Mouse (Mus musculus) common myeloid progenitor, adult 5-6 weeks (primary cell): ENCODE measurements around the gene Rnf24. TPM values are rescaled to one million over a fixed set of nuclear protein-coding genes. Genes with fewer than 3 reads are reported as not detected.

Experiments used
- ATAC-seq: replicated peaks from 2 replicates; pipeline ENCODE4 v1.8.0; 2016; ENCODE audit warnings: low read depth, mild to moderate bottlenecking, moderate TSS enrichment, inconsistent platforms; ENCODE audit not compliant: poor library complexity, severe bottlenecking
- total RNA-seq: library from RNA; stranded (forward); fragments of 200-1000, 187-1606 nt; gene quantifications from 2 replicates; pipeline ENCODE4 v1.2.3, GENCODE M21; 2017

Gene Rnf24
- 0.82 and 3.7 TPM in 2 replicates for total RNA-seq

- peak; percentile 88 for ATAC-seq
Measured at GRCm38 (mm10) chr2:131352747-131353563, at the start of gene Rnf24. Rnf24 (minus strand) TSS chr2:131352892.

- peak; percentile 47; the same call in 1 of the 2 replicates for ATAC-seq
Measured at GRCm38 (mm10) chr2:131401794-131402495, 49.3 kb upstream of the Rnf24 start.

GRCm38 (mm10) chr2:131400846-131401245, 48.2 kb upstream of the Rnf24 start:
- no peak for ATAC-seq

GRCm38 (mm10) chr2:131397323-131397848, 44.7 kb upstream of the Rnf24 start:
- no peak for ATAC-seq

- ATAC-seq = no peak
Measured at GRCm38 (mm10) chr2:131386350-131386962, 33.8 kb upstream of the Rnf24 start.

DNA sequence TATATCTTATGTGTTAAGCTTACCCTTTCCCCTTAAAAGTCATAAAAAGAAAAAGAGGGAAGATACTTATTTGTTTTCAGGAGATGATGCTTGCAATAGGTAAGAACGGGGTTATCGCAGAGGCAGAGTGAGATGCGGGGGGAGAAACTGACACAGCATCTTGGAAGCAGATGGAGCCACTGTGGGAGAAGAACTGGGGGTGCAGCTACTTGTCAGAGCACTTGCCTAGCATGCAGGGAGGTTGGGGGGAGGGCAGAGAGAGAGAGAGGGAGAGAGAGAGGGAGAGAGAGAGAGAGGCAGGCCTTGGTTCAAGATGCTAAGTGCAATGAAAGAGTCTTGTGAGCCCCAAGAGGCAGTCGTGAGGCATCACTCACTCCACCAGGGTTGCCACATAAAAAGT, 32.5 kb upstream of the Rnf24 start:
- no peak for ATAC-seq

- ATAC-seq = no peak
Measured at GRCm38 (mm10) chr2:131379541-131379940, 26.8 kb upstream of the Rnf24 start.

DNA sequence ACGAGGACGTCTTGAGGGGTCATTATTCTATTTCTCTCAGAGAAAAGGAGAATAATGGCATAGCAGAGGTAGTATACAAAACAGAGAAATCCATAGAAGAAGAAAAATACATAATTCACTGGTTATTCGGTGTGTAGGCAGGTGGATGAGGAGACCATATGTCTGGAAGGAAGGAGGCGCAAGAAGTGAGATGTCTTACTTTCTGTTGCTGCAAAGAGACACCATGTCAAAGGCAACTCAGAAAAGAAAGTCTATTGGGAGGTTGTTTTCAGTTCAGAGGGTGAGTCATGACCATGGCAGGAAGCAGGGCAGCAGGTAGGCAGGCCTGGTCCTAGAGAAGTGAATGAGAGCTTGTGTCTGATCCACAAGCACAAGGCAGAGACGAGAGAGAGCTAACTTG, 26.2 kb upstream of the Rnf24 start:
- ATAC-seq = no peak

GRCm38 (mm10) chr2:131377055-131377454, 24.4 kb upstream of the Rnf24 start:
- ATAC-seq = no peak

DNA sequence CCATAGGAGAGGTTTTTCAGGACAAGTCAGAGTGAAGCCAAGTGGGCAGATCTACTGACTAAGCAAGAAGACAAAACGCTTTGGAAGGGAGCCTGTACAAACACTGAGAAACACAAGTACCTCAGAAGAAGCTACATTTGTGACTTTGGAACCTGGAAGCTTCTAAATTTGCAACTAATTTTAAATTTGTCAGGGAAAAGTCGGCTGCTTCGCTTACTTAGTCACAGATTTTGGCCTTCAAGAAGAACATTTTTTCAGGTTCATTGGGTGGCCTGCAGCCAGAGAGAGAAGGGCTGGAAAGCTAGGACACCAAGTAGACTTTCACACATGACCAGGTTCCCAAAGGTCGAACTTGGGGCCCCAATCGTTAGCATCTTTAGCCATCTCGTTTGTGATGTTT, 21.0 kb upstream of the Rnf24 start:
- no peak for ATAC-seq

DNA sequence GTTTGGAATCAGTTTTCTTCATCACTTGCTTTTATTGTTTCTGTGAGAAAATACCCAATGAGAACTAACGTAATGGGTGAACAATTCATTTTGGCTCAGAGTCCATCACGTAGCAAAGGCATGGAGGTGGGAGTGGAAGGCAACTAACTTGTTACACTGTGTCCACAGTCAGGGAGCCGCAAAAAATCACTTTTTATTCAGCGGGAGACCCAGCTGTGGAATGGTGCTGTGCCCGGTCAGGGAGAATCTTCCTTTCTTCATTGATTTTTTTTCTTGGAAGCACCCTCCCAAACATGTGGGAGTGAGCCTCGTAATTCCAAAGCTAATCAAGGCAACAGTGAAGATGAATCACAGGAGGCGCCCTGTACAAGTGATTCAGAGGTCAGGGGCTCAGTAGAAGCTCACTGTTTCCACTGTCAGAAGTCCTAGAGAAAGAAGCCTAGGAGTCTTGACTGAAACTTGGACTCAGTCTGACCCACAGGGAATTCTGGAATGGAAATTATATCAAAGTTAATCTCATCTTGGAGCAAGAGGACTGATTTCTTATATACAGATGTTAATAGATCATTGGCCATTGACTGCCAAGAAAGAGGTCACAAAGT, 19.7 kb upstream of the Rnf24 start:
- no peak for ATAC-seq

GRCm38 (mm10) chr2:131371811-131372210, 19.1 kb upstream of the Rnf24 start:
- ATAC-seq = no peak

- ATAC-seq = no peak
Measured at GRCm38 (mm10) chr2:131370828-131371227, 18.1 kb upstream of the Rnf24 start.

DNA sequence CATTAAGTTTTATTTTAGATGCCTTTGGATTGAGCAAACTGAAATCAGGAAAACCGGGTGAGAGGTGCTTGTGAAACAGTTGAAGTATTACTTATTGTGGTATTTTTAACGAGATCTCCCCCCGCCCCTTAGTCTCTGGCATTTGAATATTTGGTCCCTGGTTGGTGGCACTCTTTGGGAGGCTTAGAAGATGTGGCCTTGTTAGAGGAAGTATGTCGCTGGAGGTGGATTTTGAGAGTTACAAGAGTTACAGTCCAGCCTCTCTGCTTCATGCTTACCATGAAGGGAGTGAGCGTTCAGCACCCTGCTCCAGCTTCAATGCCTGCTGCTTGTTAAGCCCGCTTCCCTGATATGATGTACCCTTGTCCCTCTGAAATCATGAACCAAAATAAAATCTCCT, 12.0 kb upstream of the Rnf24 start:
- ATAC-seq = no peak

DNA sequence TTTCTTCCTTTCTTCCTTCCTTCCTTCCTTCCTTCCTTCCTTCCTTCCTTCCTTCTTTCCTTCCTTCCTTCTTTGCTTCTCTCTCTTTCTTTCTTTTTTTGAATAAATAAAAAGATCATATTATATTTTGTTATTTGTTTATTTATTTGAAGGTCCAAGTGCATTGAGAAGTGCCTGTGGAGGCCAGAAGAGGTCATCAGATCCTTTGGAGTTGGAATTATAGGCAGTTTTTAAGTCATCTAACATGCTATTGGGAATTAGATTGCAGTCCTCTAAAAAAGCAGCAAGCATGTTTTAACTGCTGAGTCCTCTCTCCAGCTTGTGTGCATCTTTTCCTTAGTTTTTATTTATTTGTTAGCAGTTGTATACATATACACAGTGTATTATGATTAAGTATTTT, 5.8 kb upstream of the Rnf24 start:
- ATAC-seq = no peak

GRCm38 (mm10) chr2:131354049-131354448, 1.4 kb upstream of the Rnf24 start:
- ATAC-seq = no peak

DNA sequence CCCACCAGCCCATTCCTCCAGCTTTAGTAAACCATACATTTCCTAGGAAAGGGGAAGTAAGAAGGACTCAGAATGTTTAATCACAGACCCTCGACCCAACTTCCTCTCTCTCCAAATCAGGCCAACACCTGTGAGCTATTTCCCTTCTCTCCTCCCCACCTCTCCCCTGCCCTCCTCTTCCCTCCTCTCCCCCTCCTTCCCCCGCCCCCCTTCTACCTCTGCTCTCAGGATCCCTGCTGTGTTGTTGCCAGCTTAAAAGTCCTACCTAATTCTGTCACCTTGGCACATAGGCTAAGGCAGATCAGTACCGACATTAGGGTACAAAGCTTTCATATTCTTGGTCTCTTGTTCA, 848 bp upstream of the Rnf24 start:
- ATAC-seq = peak; percentile 59

DNA sequence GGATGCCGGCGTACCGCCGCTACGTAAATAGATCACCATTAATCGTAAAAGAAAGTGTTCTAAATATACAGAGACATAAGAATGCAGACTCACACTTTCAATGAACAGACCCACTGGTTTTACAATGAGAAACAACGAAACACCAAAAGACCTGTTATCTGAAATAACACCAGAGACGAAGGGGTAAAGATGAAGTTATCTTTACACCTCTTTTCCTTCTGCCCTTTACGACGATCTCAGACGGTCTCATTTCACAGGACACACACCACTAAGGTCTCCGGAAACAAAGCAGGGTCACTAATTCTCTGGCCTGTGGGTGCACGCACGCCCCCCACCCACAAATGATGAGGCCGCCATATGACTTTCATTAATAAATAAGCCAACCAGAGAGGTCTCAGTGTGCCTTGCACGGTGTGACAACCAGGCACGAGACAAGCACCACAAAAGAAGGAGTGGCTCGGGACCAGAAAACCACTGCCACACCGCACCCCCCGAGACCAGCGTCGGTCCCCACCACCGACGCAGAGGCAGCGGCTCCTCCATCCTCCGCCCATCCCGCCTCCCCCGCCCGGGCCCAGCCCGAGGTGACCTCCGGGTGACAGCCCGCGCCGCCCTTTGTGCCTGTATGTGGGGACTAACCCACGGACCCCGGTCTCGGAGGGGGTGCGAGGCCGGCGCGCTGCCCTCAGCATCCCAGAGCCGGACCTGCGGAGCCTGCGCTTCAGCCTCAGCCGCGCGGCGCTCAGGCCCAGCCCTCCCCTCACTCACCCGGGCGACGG, 535 bp downstream of the Rnf24 start:
- ATAC-seq = peak; percentile 42

- no peak for ATAC-seq
Measured at GRCm38 (mm10) chr2:131351471-131351870, 1.2 kb downstream of the Rnf24 start.

GRCm38 (mm10) chr2:131350301-131350700, 2.4 kb downstream of the Rnf24 start:
- no peak for ATAC-seq
